Mouse (Mus musculus): ENCODE results near the gene Eng.

- no peak for TF ChIP-seq CTCF (IDR thresholded peaks at IDR 0.05; ENCODE audit: borderline replicate concordance, extremely low read depth, insufficient read depth, insufficient read length)
- TF ChIP-seq POLR2A (IDR thresholded peaks at IDR 0.05; ENCODE audit: borderline replicate concordance, extremely low read depth, insufficient read depth, insufficient read length, poor library complexity, severe bottlenecking): no peak
Measured at GRCm38 (mm10) chr2:32710425-32710824, 64.0 kb downstream of the Eng start.

All from brain, embryonic 14.5 days (tissue).